24 mouse cellular contexts compared by ENCODE assay signal in the genomic region with DNA sequence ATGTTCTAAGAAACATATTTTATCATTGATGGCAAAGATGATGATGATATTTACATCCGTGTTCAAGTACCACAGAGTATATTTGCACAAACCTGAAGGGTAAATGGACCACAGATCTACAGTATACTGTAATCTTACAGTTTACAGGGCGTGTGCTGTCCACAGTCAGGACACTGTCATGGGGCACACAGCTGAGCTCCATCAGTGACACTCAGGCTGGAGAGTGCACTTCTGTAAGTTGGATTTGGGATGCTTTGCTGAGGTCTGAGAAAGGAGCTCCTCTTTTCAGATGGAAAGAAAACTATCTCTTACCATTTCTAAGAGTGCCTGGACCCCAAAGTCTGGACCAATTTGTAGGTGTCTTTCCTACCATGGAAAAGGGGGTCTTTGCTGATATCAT. TPM values are rescaled to one million over a fixed set of nuclear protein-coding genes. Genes with fewer than 3 reads are reported as not detected.
DNase-seq lines count a peak whose midpoint lies in the region; ATAC-seq and TF ChIP-seq lines count a peak whose summit lies in the region.
"Had no signal": no experiment of that assay in that cellular context is flagged by ENCODE, and none has a peak within 500 bp of the region (broad histone marks: within the 10 kb centered on the region; RNA-seq: fewer than 3 reads in every experiment).

No protein-coding gene starts in this region.

- 0 out of 2 replicates have a peak, but pooled peaks cover 12% of the 10 kb centered on the region for H3K4me1 ChIP-seq in intestine, postnatal 0 days (replicated peaks; ENCODE audit: control insufficient read depth, insufficient read depth, low read length)
- H3K4me1 ChIP-seq in intestine, embryonic 16.5 days (ENCODE audit: control insufficient read depth, insufficient read depth, low read length) = peaks cover 12% of the 10 kb centered on the region
- H3K4me1 ChIP-seq in lung, embryonic 16.5 days (replicated peaks; ENCODE audit: control insufficient read depth, insufficient read depth, low read length) = peaks cover 4% of the 10 kb centered on the region; the same call in 1 of the 2 replicates
- peaks cover 3% of the 10 kb centered on the region for H3K4me1 ChIP-seq in lung, adult 2 months (ENCODE audit: control insufficient read depth, insufficient read depth, low read length)
- peaks cover 23% of the 10 kb centered on the region for H3K4me1 ChIP-seq in small intestine, adult 2 months (ENCODE audit: control insufficient read depth, insufficient read depth, insufficient read length, low read length)

- no peaks in the 10 kb centered on the region for H3K9me3 ChIP-seq in intestine, postnatal 0 days (ENCODE audit: control insufficient read depth)
- H3K9me3 ChIP-seq in intestine, embryonic 16.5 days (ENCODE audit: control insufficient read depth, low read length) = no peaks in the 10 kb centered on the region
- H3K9me3 ChIP-seq in lung, embryonic 16.5 days (ENCODE audit: control insufficient read depth, low read length) = no peaks in the 10 kb centered on the region
- H3K9me3 ChIP-seq: embryonic facial prominence, embryonic 12.5 days; embryonic facial prominence, embryonic 15.5 days; heart, embryonic 12.5 days; heart, embryonic 15.5 days; hindbrain, embryonic 10.5 days; hindbrain, embryonic 13.5 days had no signal

- H3K27me3 ChIP-seq in intestine, postnatal 0 days (replicated peaks; ENCODE audit: control insufficient read depth, insufficient read depth, low read length) = no peaks in the 10 kb centered on the region
- no peaks in the 10 kb centered on the region for H3K27me3 ChIP-seq in intestine, embryonic 16.5 days (replicated peaks; ENCODE audit: control insufficient read depth, insufficient read depth, low read length)
- no peaks in the 10 kb centered on the region; the same call in 1 of the 2 replicates for H3K27me3 ChIP-seq in lung, embryonic 16.5 days (ENCODE audit: control insufficient read depth, insufficient read depth, low read depth, low read length)
- H3K27me3 ChIP-seq in small intestine, adult 2 months (ENCODE audit: control insufficient read depth, insufficient read depth, low read length) = peaks cover 3% of the 10 kb centered on the region; the same call in 1 of the 2 replicates
- H3K27me3 ChIP-seq: embryonic facial prominence, embryonic 12.5 days; embryonic facial prominence, embryonic 15.5 days; heart, embryonic 12.5 days; heart, embryonic 15.5 days; hindbrain, embryonic 13.5 days had no signal

- TF ChIP-seq POLR2A in lung, adult 2 months (IDR thresholded peaks at IDR 0.05; ENCODE audit: borderline replicate concordance, extremely low read depth, low read depth, low read length) = no peak
- TF ChIP-seq POLR2A in small intestine, adult 2 months (IDR thresholded peaks at IDR 0.05; ENCODE audit: low read depth, low read length) = no peak

- H3K36me3 ChIP-seq in intestine, postnatal 0 days (ENCODE audit: control insufficient read depth, insufficient read depth) = no peaks in the 10 kb centered on the region
- H3K36me3 ChIP-seq in intestine, embryonic 16.5 days (ENCODE audit: control insufficient read depth, insufficient read depth, low read length) = no peaks in the 10 kb centered on the region
- H3K36me3 ChIP-seq in lung, embryonic 16.5 days (ENCODE audit: control insufficient read depth, insufficient read depth, low read length) = no peaks in the 10 kb centered on the region
- peaks cover 45% of the 10 kb centered on the region for H3K36me3 ChIP-seq in small intestine, adult 2 months (ENCODE audit: control insufficient read depth, insufficient read depth, low read length)
- H3K36me3 ChIP-seq: embryonic facial prominence, embryonic 12.5 days; embryonic facial prominence, embryonic 15.5 days; heart, embryonic 12.5 days; heart, embryonic 15.5 days; hindbrain, embryonic 10.5 days; hindbrain, embryonic 13.5 days had no signal

- H3K27ac ChIP-seq in intestine, postnatal 0 days (ENCODE audit: low read depth, low read length) = 0 out of 2 replicates have a peak overlapping the region, but pooled peaks have one; percentile 78
- H3K27ac ChIP-seq in intestine, embryonic 16.5 days (ENCODE audit: low read length) = no peak overlapping the region
- H3K27ac ChIP-seq in lung, embryonic 16.5 days (ENCODE audit: low read length) = no peak overlapping the region
- peak overlapping the region; percentile 47; the same call in 1 of the 2 replicates for H3K27ac ChIP-seq in small intestine, adult 2 months (ENCODE audit: insufficient read depth, low read depth, low read length)
- H3K27ac ChIP-seq: embryonic facial prominence, embryonic 12.5 days; embryonic facial prominence, embryonic 15.5 days; heart, embryonic 15.5 days; hindbrain, embryonic 10.5 days; hindbrain, embryonic 13.5 days had no signal

- no peak for TF ChIP-seq CTCF in intestine, postnatal 0 days (IDR thresholded peaks at IDR 0.05; ENCODE audit: low read depth)
- TF ChIP-seq CTCF in lung, adult 2 months (IDR thresholded peaks at IDR 0.05; ENCODE audit: insufficient read depth, low read length) = no peak
- no peak for TF ChIP-seq CTCF in small intestine, adult 2 months (IDR thresholded peaks at IDR 0.05; ENCODE audit: extremely low read depth, insufficient read length, insufficient replicate concordance, low read depth, low read length)

- H3K4me3 ChIP-seq in intestine, postnatal 0 days (ENCODE audit: low read depth, low read length) = no peak overlapping the region
- H3K4me3 ChIP-seq in intestine, embryonic 16.5 days (ENCODE audit: low read length) = no peak overlapping the region
- no peak overlapping the region for H3K4me3 ChIP-seq in lung, embryonic 16.5 days (ENCODE audit: low read length)
- H3K4me3 ChIP-seq in lung, adult 2 months (replicated peaks; ENCODE audit: extremely low read depth, low read depth, low read length) = no peak overlapping the region
- H3K4me3 ChIP-seq in small intestine, adult 2 months (ENCODE audit: low read depth, low read length) = no peak overlapping the region
- H3K4me3 ChIP-seq: embryonic facial prominence, embryonic 12.5 days; embryonic facial prominence, embryonic 15.5 days; heart, embryonic 12.5 days; heart, embryonic 15.5 days; hindbrain, embryonic 10.5 days; hindbrain, embryonic 13.5 days had no signal

- DNase-seq in lung, adult 2 months = no peak
- peak; percentile 55 for DNase-seq in lung, postnatal 14 days
- DNase-seq in frontal cortex, postnatal 10 days (ENCODE audit: low spot score in 2 of 2) = no peak
- no peak for DNase-seq in urinary bladder, postnatal 10 days (ENCODE audit: low spot score)
- DNase-seq: adrenal gland, postnatal 10 days; adrenal gland, postnatal 36 days; forebrain, postnatal 0 days; gastrocnemius, postnatal 25 days; heart, adult 18-20 months; heart, postnatal 10 days; heart, postnatal 36 days had no signal

- no peak for ATAC-seq in intestine, postnatal 0 days
- ATAC-seq in intestine, embryonic 16.5 days = no peak
- peak; percentile 61; the same call in 1 of the 2 replicates for ATAC-seq in lung, embryonic 16.5 days (ENCODE audit: low read depth)
- ATAC-seq: forebrain, embryonic 14.5 days; forebrain, postnatal 0 days; Patski had no signal

- no peak overlapping the region for H3K9ac ChIP-seq in intestine, postnatal 0 days (ENCODE audit: low read depth, low read length)
- no peak overlapping the region for H3K9ac ChIP-seq in intestine, embryonic 16.5 days (ENCODE audit: low read depth, low read length)
- no peak overlapping the region for H3K9ac ChIP-seq in lung, embryonic 16.5 days (ENCODE audit: low read length)
- H3K9ac ChIP-seq: embryonic facial prominence, embryonic 12.5 days; embryonic facial prominence, embryonic 15.5 days; forebrain, postnatal 0 days; heart, embryonic 12.5 days; heart, embryonic 15.5 days; hindbrain, embryonic 13.5 days had no signal

- WGBS in intestine, postnatal 0 days = 61% methylated on average over 2 of the region's 2 CpGs
- 77% methylated on average over 2 of the region's 2 CpGs for WGBS in intestine, embryonic 16.5 days
- 33% methylated on average over 2 of the region's 2 CpGs for WGBS in lung, embryonic 16.5 days
- 52% methylated on average over 2 of the region's 2 CpGs for WGBS in lung, adult 2 months
- 77% methylated on average over 2 of the region's 2 CpGs for WGBS in small intestine, adult 2 months

- no peak overlapping the region for H3K4me2 ChIP-seq in intestine, postnatal 0 days (replicated peaks; ENCODE audit: low read depth)
- H3K4me2 ChIP-seq in intestine, embryonic 16.5 days (ENCODE audit: low read depth, low read length) = no peak overlapping the region
- no peak overlapping the region for H3K4me2 ChIP-seq in lung, embryonic 16.5 days (ENCODE audit: low read depth, low read length)
- H3K4me2 ChIP-seq: embryonic facial prominence, embryonic 12.5 days; embryonic facial prominence, embryonic 15.5 days; heart, embryonic 12.5 days; heart, embryonic 15.5 days; hindbrain, embryonic 13.5 days had no signal

RNA-seq across cellular contexts. Expression of gene Slc15a1, which starts 9.9 kb away (rescaled TPM):
- polyA plus RNA-seq in intestine, postnatal 0 days (2015; fragmentation: Nextera tagmentation; extraction: Ambion mirVana) = 37.8 and 41.3 TPM in 2 replicates
- polyA plus RNA-seq in intestine, embryonic 16.5 days (2015; fragmentation: Nextera tagmentation; extraction: Ambion mirVana) = 12.6 and 18.7 TPM in 2 replicates
- polyA plus RNA-seq in lung, embryonic 16.5 days (2015; fragmentation: Nextera tagmentation; extraction: Ambion mirVana) = 1.2 and 2.1 TPM in 2 replicates
- polyA plus RNA-seq in lung, adult 2 months (2012; rRNA removed) = 1.5 and 2.4 TPM in 2 replicates
- polyA plus RNA-seq in small intestine, adult 2 months (2012; rRNA removed) = 31.3 and 304 TPM in 2 replicates
- polyA plus RNA-seq: forebrain, embryonic 11.5 days; forebrain, embryonic 14.5 days; heart, embryonic 12.5 days; hindbrain, embryonic 13.5 days had no signal

Comparison
In these comparisons a context has a peak if more than half of its experiments do, and no peak if none do; other contexts are left out.
1. H3K27ac ChIP-seq: peak in intestine, postnatal 0 days (single experiment) and small intestine, adult 2 months (single experiment); none in intestine, embryonic 16.5 days (single experiment) and lung, embryonic 16.5 days (single experiment).